Mouse (Mus musculus): Measurements from ENCODE around the gene Cops7b. TPM values are rescaled to one million over a fixed set of nuclear protein-coding genes. Genes with fewer than 3 reads are reported as not detected.

Cops7b gene
- polyA plus RNA-seq, 1 experiment from 2014 or later, result 61.7 TPM

GRCm38 (mm10) chr1:86614269-86614668 lies 31.6 kb downstream of the Cops7b start:
- Histone ChIP-seq H3K36me3 (ENCODE audit: control insufficient read depth, insufficient read depth, low read length) (peaks cover 6% of the 10 kb centered on the region), H3K9ac (ENCODE audit: low read length) (no peak overlapping the region), H3K4me1 (ENCODE audit: control insufficient read depth, insufficient read depth, low read length) (no peaks in the 10 kb centered on the region), H3K4me2 (ENCODE audit: low read length) (no peak overlapping the region), H3K27me3 (replicated peaks; ENCODE audit: control insufficient read depth, insufficient read depth, low read length) (no peaks in the 10 kb centered on the region), H3K4me3 (ENCODE audit: low read depth, low read length) (no peak overlapping the region), H3K27ac (ENCODE audit: low read depth, low read length) (no peak overlapping the region), H3K9me3 (replicated peaks; ENCODE audit: control insufficient read depth, low read length) (no peaks in the 10 kb centered on the region)
- ATAC-seq (no peak), DNase-seq (ENCODE audit: low spot score) (peak; percentile 69)

GRCm38 (mm10) chr1:86618454-86619125 lies 35.9 kb downstream of the Cops7b start:
- no peak for ATAC-seq
- Histone ChIP-seq H3K4me1 (ENCODE audit: control insufficient read depth, insufficient read depth, low read length) (no peaks in the 10 kb centered on the region), H3K36me3 (ENCODE audit: control insufficient read depth, insufficient read depth, low read length) (no peaks in the 10 kb centered on the region), H3K27me3 (replicated peaks; ENCODE audit: control insufficient read depth, insufficient read depth, low read length) (no peaks in the 10 kb centered on the region), H3K9ac (ENCODE audit: low read length) (no peak overlapping the region), H3K9me3 (replicated peaks; ENCODE audit: control insufficient read depth, low read length) (no peaks in the 10 kb centered on the region), H3K4me3 (ENCODE audit: low read depth, low read length) (no peak overlapping the region), H3K27ac (ENCODE audit: low read depth, low read length) (no peak overlapping the region), H3K4me2 (ENCODE audit: low read length) (no peak overlapping the region)
- 60% methylated on average over 10 of the region's 10 CpGs for WGBS
- DNase-seq (ENCODE audit: low spot score), result peak; percentile 87

- no peak overlapping the region for H3K4me2 ChIP-seq (ENCODE audit: low read length)
- H3K4me3 ChIP-seq (ENCODE audit: low read depth, low read length), result no peak overlapping the region
- H3K9me3 ChIP-seq (replicated peaks; ENCODE audit: control insufficient read depth, low read length), result no peaks in the 10 kb centered on the region
- no peaks in the 10 kb centered on the region for H3K27me3 ChIP-seq (replicated peaks; ENCODE audit: control insufficient read depth, insufficient read depth, low read length)
- 67% methylated on average over 2 of the region's 2 CpGs for WGBS
- H3K4me1 ChIP-seq (ENCODE audit: control insufficient read depth, insufficient read depth, low read length), result no peaks in the 10 kb centered on the region
- no peak overlapping the region for H3K9ac ChIP-seq (ENCODE audit: low read length)
- H3K36me3 ChIP-seq (ENCODE audit: control insufficient read depth, insufficient read depth, low read length), result no peaks in the 10 kb centered on the region
- ATAC-seq (no peak), DNase-seq (ENCODE audit: low spot score) (no peak)
- H3K27ac ChIP-seq (ENCODE audit: low read depth, low read length), result no peak overlapping the region
Observed at GRCm38 (mm10) chr1:86622296-86622695, 39.6 kb downstream of the Cops7b start.

- H3K36me3 ChIP-seq (ENCODE audit: control insufficient read depth, insufficient read depth, low read length), result no peaks in the 10 kb centered on the region
- no peak overlapping the region for H3K4me2 ChIP-seq (ENCODE audit: low read length)
- no peak overlapping the region for H3K9ac ChIP-seq (ENCODE audit: low read length)
- H3K27ac ChIP-seq (ENCODE audit: low read depth, low read length), result no peak overlapping the region
- H3K4me1 ChIP-seq (ENCODE audit: control insufficient read depth, insufficient read depth, low read length), result no peaks in the 10 kb centered on the region
- H3K27me3 ChIP-seq (replicated peaks; ENCODE audit: control insufficient read depth, insufficient read depth, low read length), result no peaks in the 10 kb centered on the region
- DNase-seq (ENCODE audit: low spot score), result no peak
- no peak for ATAC-seq
- 76% methylated on average over 16 of the region's 16 CpGs for WGBS
- no peaks in the 10 kb centered on the region for H3K9me3 ChIP-seq (replicated peaks; ENCODE audit: control insufficient read depth, low read length)
- H3K4me3 ChIP-seq (ENCODE audit: low read depth, low read length), result no peak overlapping the region
Observed at GRCm38 (mm10) chr1:86623001-86624000, 40.6 kb downstream of the Cops7b start.

- Histone ChIP-seq H3K36me3 (ENCODE audit: control insufficient read depth, insufficient read depth, low read length) (no peaks in the 10 kb centered on the region), H3K4me1 (ENCODE audit: control insufficient read depth, insufficient read depth, low read length) (no peaks in the 10 kb centered on the region), H3K27me3 (replicated peaks; ENCODE audit: control insufficient read depth, insufficient read depth, low read length) (no peaks in the 10 kb centered on the region), H3K9ac (ENCODE audit: low read length) (no peak overlapping the region), H3K4me2 (ENCODE audit: low read length) (no peak overlapping the region), H3K4me3 (ENCODE audit: low read depth, low read length) (no peak overlapping the region), H3K27ac (ENCODE audit: low read depth, low read length) (no peak overlapping the region), H3K9me3 (replicated peaks; ENCODE audit: control insufficient read depth, low read length) (no peaks in the 10 kb centered on the region)
- 95% methylated on average over 3 of the region's 3 CpGs for WGBS
- DNase-seq (ENCODE audit: low spot score), result no peak
- no peak for ATAC-seq
Observed at GRCm38 (mm10) chr1:86628270-86628669, 45.6 kb downstream of the Cops7b start.

GRCm38 (mm10) chr1:86629936-86630335 lies 47.2 kb downstream of the Cops7b start:
- Histone ChIP-seq H3K9me3 (replicated peaks; ENCODE audit: control insufficient read depth, low read length) (no peaks in the 10 kb centered on the region), H3K27ac (ENCODE audit: low read depth, low read length) (no peak overlapping the region), H3K4me2 (ENCODE audit: low read length) (no peak overlapping the region), H3K27me3 (replicated peaks; ENCODE audit: control insufficient read depth, insufficient read depth, low read length) (no peaks in the 10 kb centered on the region), H3K4me1 (ENCODE audit: control insufficient read depth, insufficient read depth, low read length) (no peaks in the 10 kb centered on the region; the same call in 1 of the 2 replicates), H3K36me3 (ENCODE audit: control insufficient read depth, insufficient read depth, low read length) (no peaks in the 10 kb centered on the region), H3K9ac (ENCODE audit: low read length) (no peak overlapping the region), H3K4me3 (ENCODE audit: low read depth, low read length) (no peak overlapping the region)
- ATAC-seq, result no peak
- DNase-seq (ENCODE audit: low spot score), result no peak
- 47% methylated on average over 4 of the region's 4 CpGs for WGBS

GRCm38 (mm10) chr1:86630527-86630926 lies 47.8 kb downstream of the Cops7b start:
- H3K27me3 ChIP-seq (replicated peaks; ENCODE audit: control insufficient read depth, insufficient read depth, low read length), result no peaks in the 10 kb centered on the region
- no peak overlapping the region for H3K27ac ChIP-seq (ENCODE audit: low read depth, low read length)
- H3K4me3 ChIP-seq (ENCODE audit: low read depth, low read length), result no peak overlapping the region
- no peaks in the 10 kb centered on the region for H3K36me3 ChIP-seq (ENCODE audit: control insufficient read depth, insufficient read depth, low read length)
- DNase-seq (ENCODE audit: low spot score) (no peak), ATAC-seq (no peak)
- 83% methylated on average over 4 of the region's 4 CpGs for WGBS
- no peak overlapping the region for H3K4me2 ChIP-seq (ENCODE audit: low read length)
- H3K9me3 ChIP-seq (replicated peaks; ENCODE audit: control insufficient read depth, low read length), result no peaks in the 10 kb centered on the region
- H3K4me1 ChIP-seq (ENCODE audit: control insufficient read depth, insufficient read depth, low read length), result no peaks in the 10 kb centered on the region; the same call in 1 of the 2 replicates
- H3K9ac ChIP-seq (ENCODE audit: low read length), result no peak overlapping the region

GRCm38 (mm10) chr1:86632732-86633380 lies 50.2 kb downstream of the Cops7b start:
- 77% methylated on average over 6 of the region's 6 CpGs for WGBS
- Histone ChIP-seq H3K4me1 (ENCODE audit: control insufficient read depth, insufficient read depth, low read length) (no peaks in the 10 kb centered on the region; the same call in 1 of the 2 replicates), H3K36me3 (ENCODE audit: control insufficient read depth, insufficient read depth, low read length) (no peaks in the 10 kb centered on the region), H3K4me2 (ENCODE audit: low read length) (no peak overlapping the region), H3K9me3 (replicated peaks; ENCODE audit: control insufficient read depth, low read length) (no peaks in the 10 kb centered on the region), H3K9ac (ENCODE audit: low read length) (no peak overlapping the region), H3K4me3 (ENCODE audit: low read depth, low read length) (no peak overlapping the region), H3K27me3 (replicated peaks; ENCODE audit: control insufficient read depth, insufficient read depth, low read length) (no peaks in the 10 kb centered on the region), H3K27ac (ENCODE audit: low read depth, low read length) (peak overlapping the region; percentile 55)
- DNase-seq (ENCODE audit: low spot score) (no peak), ATAC-seq (no peak)
